ENCODE assay signal across 13 mouse cellular contexts in the genomic region with DNA sequence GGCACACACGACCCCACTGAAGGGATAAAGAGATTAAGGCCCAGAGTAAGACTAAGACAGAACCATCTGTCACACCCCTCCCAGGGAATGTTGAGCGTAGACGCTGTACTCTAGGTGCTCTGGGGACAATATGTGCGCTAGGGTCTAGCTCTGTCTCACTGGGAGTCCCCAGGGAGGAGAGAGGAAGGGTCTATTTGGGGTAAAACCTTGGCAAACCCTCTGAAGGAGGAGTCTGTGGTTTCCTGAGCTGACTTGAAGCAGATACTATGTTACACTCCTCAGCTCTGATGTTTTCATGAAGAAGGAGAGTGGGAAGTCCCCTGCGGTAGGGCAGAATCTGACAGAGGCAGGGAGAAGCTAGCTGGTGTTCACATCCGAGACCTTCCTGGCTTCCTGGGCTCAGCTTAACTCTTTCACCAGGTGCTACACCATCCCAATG. TPM values are rescaled to one million over a fixed set of nuclear protein-coding genes. Genes with fewer than 3 reads are reported as not detected.
A peak's percentile ranks its signal among the peaks of the same experiment; 100 is the strongest.
DNase-seq lines count a peak whose midpoint lies in the region; ATAC-seq and TF ChIP-seq lines count a peak whose summit lies in the region.
"Had no signal": no experiment of that assay in that cellular context is flagged by ENCODE, and none has a peak within 500 bp of the region (broad histone marks: within the 10 kb centered on the region; RNA-seq: fewer than 3 reads in every experiment).

No protein-coding gene starts in this region.

- 33% methylated on average over 6 of the region's 6 CpGs for WGBS in heart, embryonic 15.5 days
- WGBS in neural tube, embryonic 13.5 days, result 69% methylated on average over 6 of the region's 6 CpGs
- WGBS in intestine, embryonic 16.5 days, result 56% methylated on average over 6 of the region's 6 CpGs
- WGBS in stomach, postnatal 0 days, result 36% methylated on average over 6 of the region's 6 CpGs
- 63% methylated on average over 6 of the region's 6 CpGs for WGBS in hindbrain, embryonic 14.5 days

- no peak for TF ChIP-seq EP300 in stomach, postnatal 0 days (optimal IDR thresholded peaks at IDR 0.05)

- no peak for DNase-seq in heart, adult 18-20 months
- DNase-seq in neural tube, embryonic 10.5 days (ENCODE audit: extremely low spot score, low spot score), result no peak
- DNase-seq in stomach, postnatal 0 days (ENCODE audit: low spot score), result no peak
- DNase-seq in hindbrain, embryonic 14.5 days (ENCODE audit: low spot score), result no peak
- DNase-seq in layer of hippocampus, postnatal 14 days (ENCODE audit: low spot score in 2 of 2), result no peak
- DNase-seq: gastrocnemius, postnatal 10 days; kidney, adult 8-10 months; layer of hippocampus, postnatal 36 days had no signal

- H3K9me3 ChIP-seq in heart, embryonic 15.5 days (replicated peaks), result no peaks in the 10 kb centered on the region
- H3K9me3 ChIP-seq in neural tube, embryonic 13.5 days, result no peaks in the 10 kb centered on the region
- H3K9me3 ChIP-seq in intestine, embryonic 16.5 days (ENCODE audit: control insufficient read depth, low read length), result no peaks in the 10 kb centered on the region
- H3K9me3 ChIP-seq in stomach, postnatal 0 days (ENCODE audit: control insufficient read depth, low read length), result no peaks in the 10 kb centered on the region
- H3K9me3 ChIP-seq in hindbrain, embryonic 14.5 days (ENCODE audit: control insufficient read depth, low read length), result no peaks in the 10 kb centered on the region
- H3K9me3 ChIP-seq: midbrain, embryonic 12.5 days had no signal

- H3K9ac ChIP-seq in heart, embryonic 15.5 days, result no peak overlapping the region
- H3K9ac ChIP-seq in neural tube, embryonic 13.5 days, result no peak overlapping the region
- no peak overlapping the region for H3K9ac ChIP-seq in intestine, embryonic 16.5 days (ENCODE audit: low read depth, low read length)
- no peak overlapping the region for H3K9ac ChIP-seq in stomach, postnatal 0 days (ENCODE audit: low read length)
- H3K9ac ChIP-seq in hindbrain, embryonic 14.5 days, result no peak overlapping the region
- H3K9ac ChIP-seq: midbrain, embryonic 12.5 days had no signal

- H3K4me3 ChIP-seq in heart, embryonic 15.5 days, result no peak overlapping the region
- no peak overlapping the region for H3K4me3 ChIP-seq in neural tube, embryonic 13.5 days
- no peak overlapping the region for H3K4me3 ChIP-seq in intestine, embryonic 16.5 days (ENCODE audit: low read length)
- H3K4me3 ChIP-seq in stomach, postnatal 0 days (ENCODE audit: low read depth, low read length), result no peak overlapping the region
- H3K4me3 ChIP-seq in hindbrain, embryonic 14.5 days (replicated peaks; ENCODE audit: low read length), result no peak overlapping the region
- H3K4me3 ChIP-seq: midbrain, embryonic 12.5 days had no signal

- ATAC-seq in heart, embryonic 15.5 days (replicated peaks; ENCODE audit: insufficient number of reproducible peaks, insufficient read depth, low FRiP score, low read depth), result no peak
- ATAC-seq in neural tube, embryonic 13.5 days (ENCODE audit: low read depth), result no peak
- no peak for ATAC-seq in intestine, embryonic 16.5 days
- no peak; the same call in 1 of the 2 replicates for ATAC-seq in stomach, postnatal 0 days (ENCODE audit: low FRiP score, low TSS enrichment)
- no peak for ATAC-seq in hindbrain, embryonic 14.5 days (ENCODE audit: low FRiP score)

- H3K4me1 ChIP-seq in heart, embryonic 15.5 days (replicated peaks), result peaks cover 70% of the 10 kb centered on the region
- H3K4me1 ChIP-seq in neural tube, embryonic 13.5 days (replicated peaks), result peaks cover 53% of the 10 kb centered on the region
- H3K4me1 ChIP-seq in intestine, embryonic 16.5 days (ENCODE audit: control insufficient read depth, insufficient read depth, low read length), result peaks cover 29% of the 10 kb centered on the region
- H3K4me1 ChIP-seq in stomach, postnatal 0 days (replicated peaks; ENCODE audit: control insufficient read depth, insufficient read depth), result peaks cover 9% of the 10 kb centered on the region; the same call in 1 of the 2 replicates
- H3K4me1 ChIP-seq in hindbrain, embryonic 14.5 days (replicated peaks; ENCODE audit: control insufficient read depth, insufficient read depth, low read length), result peaks cover 21% of the 10 kb centered on the region

- H3K27me3 ChIP-seq in heart, embryonic 15.5 days, result no peaks in the 10 kb centered on the region
- H3K27me3 ChIP-seq in neural tube, embryonic 13.5 days, result peaks cover 21% of the 10 kb centered on the region; the same call in 1 of the 2 replicates
- peaks cover 11% of the 10 kb centered on the region; the same call in 1 of the 2 replicates for H3K27me3 ChIP-seq in intestine, embryonic 16.5 days (replicated peaks; ENCODE audit: control insufficient read depth, insufficient read depth, low read length)
- H3K27me3 ChIP-seq in stomach, postnatal 0 days (ENCODE audit: control insufficient read depth, insufficient read depth, low read length), result no peaks in the 10 kb centered on the region
- no peaks in the 10 kb centered on the region for H3K27me3 ChIP-seq in hindbrain, embryonic 14.5 days (ENCODE audit: control insufficient read depth, insufficient read depth, low read length)

- H3K27ac ChIP-seq in heart, embryonic 15.5 days, result peak overlapping the region; percentile 73
- H3K27ac ChIP-seq in neural tube, embryonic 13.5 days (replicated peaks), result peak overlapping the region; percentile 19; the same call in 1 of the 2 replicates
- H3K27ac ChIP-seq in intestine, embryonic 16.5 days (ENCODE audit: low read length), result peak overlapping the region; percentile 35
- H3K27ac ChIP-seq in stomach, postnatal 0 days (replicated peaks), result 0 out of 2 replicates have a peak overlapping the region, but pooled peaks have one; percentile 30
- H3K27ac ChIP-seq in hindbrain, embryonic 14.5 days, result no peak overlapping the region
- H3K27ac ChIP-seq: midbrain, embryonic 12.5 days had no signal

- no peak for TF ChIP-seq CTCF in stomach, postnatal 0 days (IDR thresholded peaks at IDR 0.05; ENCODE audit: low read depth)

- H3K4me2 ChIP-seq in heart, embryonic 15.5 days, result peak overlapping the region; percentile 47
- no peak overlapping the region for H3K4me2 ChIP-seq in neural tube, embryonic 13.5 days
- H3K4me2 ChIP-seq in intestine, embryonic 16.5 days (ENCODE audit: low read depth, low read length), result no peak overlapping the region
- H3K4me2 ChIP-seq in stomach, postnatal 0 days (replicated peaks; ENCODE audit: low read depth), result no peak overlapping the region
- H3K4me2 ChIP-seq in hindbrain, embryonic 14.5 days (replicated peaks), result no peak overlapping the region
- H3K4me2 ChIP-seq: midbrain, embryonic 12.5 days had no signal

- H3K36me3 ChIP-seq in heart, embryonic 15.5 days, result no peaks in the 10 kb centered on the region
- H3K36me3 ChIP-seq in neural tube, embryonic 13.5 days, result no peaks in the 10 kb centered on the region
- no peaks in the 10 kb centered on the region for H3K36me3 ChIP-seq in intestine, embryonic 16.5 days (ENCODE audit: control insufficient read depth, insufficient read depth, low read length)
- H3K36me3 ChIP-seq in stomach, postnatal 0 days (ENCODE audit: control insufficient read depth, insufficient read depth, low read length), result no peaks in the 10 kb centered on the region
- H3K36me3 ChIP-seq in hindbrain, embryonic 14.5 days (replicated peaks; ENCODE audit: control insufficient read depth, insufficient read depth), result no peaks in the 10 kb centered on the region
- H3K36me3 ChIP-seq: midbrain, embryonic 12.5 days had no signal

RNA-seq across cellular contexts. Expression of gene Meox1, which starts 8.3 kb away (rescaled TPM):
- 15.7 and 19.8 TPM in 2 replicates for polyA plus RNA-seq in heart, embryonic 15.5 days (2015; fragmentation: Nextera tagmentation; extraction: Ambion mirVana)
- total RNA-seq in heart, adult 18-20 months (2021), result 1 to 10 TPM; 4.3 to 6.5 TPM
- polyA plus RNA-seq in neural tube, embryonic 13.5 days (2015; fragmentation: Nextera tagmentation; extraction: Ambion mirVana), result 1.4 and 2.5 TPM in 2 replicates
- polyA plus RNA-seq in intestine, embryonic 16.5 days (2015; fragmentation: Nextera tagmentation; extraction: Ambion mirVana), result 5.0 and 5.1 TPM in 2 replicates
- 2.8 and 3.0 TPM in 2 replicates for polyA plus RNA-seq in stomach, postnatal 0 days (2015; fragmentation: Nextera tagmentation; extraction: Ambion mirVana)
- polyA plus RNA-seq in hindbrain, embryonic 14.5 days (2014; fragmentation: Nextera tagmentation; extraction: Ambion mirVana), result 0.63 and 0.90 TPM in 2 replicates
- 1 to 10 TPM; 1.9 to 2.0 TPM for total RNA-seq in layer of hippocampus, postnatal 14 days (2021)
- total RNA-seq: liver, adult 2 months had no signal
- polyA plus RNA-seq: liver, adult 2 months had no signal
